Mouse (Mus musculus) heart, postnatal 10 days (tissue): Measurements from ENCODE around the gene Rps11. TPM values are rescaled to one million over a fixed set of nuclear protein-coding genes. Genes with fewer than 3 reads are reported as not detected.

Experiments
- DNase-seq, 2 experiments: peaks; one replicate each; pipeline ENCODE4 v3.0.0; 2021
- intact Hi-C: fragments of 180-260 bp; cut with DNase I; formaldehyde crosslinking; loops from one replicate; pipeline ENCODE4 v1.15.1; 2025
- total RNA-seq, 2 experiments: library from RNA; stranded (reverse); gene quantifications; 2 replicates each; pipeline ENCODE4 v1.2.3; 2021

Gene Rps11
- total RNA-seq, 2 experiments from 2014 or later, result 752 to 773 TPM

DNA sequence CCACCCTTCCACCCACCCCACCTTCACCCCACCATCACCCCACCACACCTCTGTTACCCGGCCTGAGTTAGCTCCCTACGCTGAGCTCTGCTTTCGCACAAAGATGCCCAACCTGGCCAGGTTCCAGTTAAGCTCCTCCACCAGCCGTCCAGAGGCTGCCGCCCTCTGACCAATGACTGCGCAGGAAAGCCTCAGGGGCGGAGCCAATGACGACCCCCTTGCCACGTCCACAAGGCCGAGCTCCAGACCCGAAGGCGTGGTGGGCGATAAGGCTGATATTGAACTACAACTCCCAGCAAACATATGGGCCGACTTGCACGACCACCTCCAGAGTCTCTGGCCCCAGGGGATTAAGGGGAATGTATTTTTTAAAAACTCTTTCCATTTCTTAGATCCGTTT lies 32.2 kb downstream of the Rps11 start, which contains the start of gene Rcn3:
TSS of gene Rcn3 (minus strand) at position 174 of the 400 bp plus-strand sequence.
- intact Hi-C loops, result no loop called here
- DNase-seq, result peak; percentile 92 to 93

DNA sequence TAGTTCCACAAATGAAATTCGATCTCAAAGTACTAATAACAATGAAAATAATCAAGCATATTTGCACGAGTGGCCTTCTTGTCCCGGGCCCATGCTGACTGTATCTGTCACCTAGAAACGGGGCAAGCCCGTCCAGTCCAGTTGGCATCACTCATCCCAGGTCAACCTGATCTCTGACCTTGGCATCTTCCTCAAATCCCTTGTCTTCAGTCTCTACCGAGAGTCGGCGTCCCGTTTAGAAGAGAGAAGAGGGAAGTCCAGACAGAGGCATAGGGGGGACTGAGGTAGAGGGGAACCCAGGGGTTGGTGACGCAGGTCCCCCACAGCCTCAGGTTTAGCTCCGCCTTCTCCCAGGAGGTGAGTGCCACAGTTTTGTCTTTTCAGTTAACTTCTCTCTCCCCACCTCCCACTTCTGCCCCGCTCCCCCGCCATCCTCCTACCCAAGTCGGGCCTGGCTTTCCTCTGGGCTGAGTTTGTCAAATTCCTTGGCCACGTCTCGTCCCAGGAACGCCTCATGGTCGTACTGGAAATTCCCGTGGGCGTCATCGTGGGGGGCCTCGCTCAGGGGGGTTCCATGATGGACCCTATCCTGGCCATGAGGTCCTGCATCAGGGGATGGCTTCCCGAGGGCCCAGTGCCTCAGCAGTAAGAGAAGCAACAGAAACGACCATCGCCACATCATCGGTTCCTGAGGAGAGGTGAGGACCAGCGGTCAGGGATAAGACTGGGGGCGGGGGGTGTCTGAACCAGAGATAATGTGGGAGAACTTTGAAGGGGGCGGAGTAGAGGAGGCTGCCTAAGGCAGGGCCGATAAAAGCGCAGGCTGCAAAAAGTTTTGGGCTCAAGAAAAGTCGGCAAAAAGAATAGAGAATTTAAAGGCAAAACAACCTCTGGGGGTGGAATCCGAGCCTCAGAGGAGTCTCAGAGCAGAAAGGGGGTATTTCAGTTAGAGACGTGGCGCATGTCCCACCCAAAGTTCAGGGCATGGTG lies 32.9 kb downstream of the Rps11 start:
- DNase-seq, result peak; percentile 44 to 70
- intact Hi-C loops, result no loop called here

- DNase-seq, result no peak
- intact Hi-C loops, result no loop called here
Measured at GRCm38 (mm10) chr7:45090251-45090977, 33.8 kb downstream of the Rps11 start.

DNA sequence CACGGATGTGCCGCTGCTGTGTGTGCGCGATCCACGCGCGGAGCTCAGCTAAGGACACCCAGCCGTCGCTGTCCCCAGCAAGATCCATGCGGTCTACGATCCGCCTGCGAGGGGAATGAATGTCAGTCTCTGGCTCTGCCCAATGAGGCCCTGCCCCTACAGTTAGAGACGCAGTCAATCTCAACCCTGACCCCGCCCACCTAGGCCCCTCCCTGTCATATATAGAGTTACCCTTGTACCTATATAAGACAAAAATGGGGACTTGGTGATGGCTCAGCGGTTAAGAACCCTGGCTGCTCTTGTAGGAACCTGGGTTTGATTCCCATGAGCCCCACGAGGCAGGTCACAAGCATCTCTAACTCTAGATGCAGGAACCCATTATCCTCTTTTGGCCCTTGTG lies 35.6 kb downstream of the Rps11 start:
- intact Hi-C loops, result no loop called here
- no peak for DNase-seq

DNA sequence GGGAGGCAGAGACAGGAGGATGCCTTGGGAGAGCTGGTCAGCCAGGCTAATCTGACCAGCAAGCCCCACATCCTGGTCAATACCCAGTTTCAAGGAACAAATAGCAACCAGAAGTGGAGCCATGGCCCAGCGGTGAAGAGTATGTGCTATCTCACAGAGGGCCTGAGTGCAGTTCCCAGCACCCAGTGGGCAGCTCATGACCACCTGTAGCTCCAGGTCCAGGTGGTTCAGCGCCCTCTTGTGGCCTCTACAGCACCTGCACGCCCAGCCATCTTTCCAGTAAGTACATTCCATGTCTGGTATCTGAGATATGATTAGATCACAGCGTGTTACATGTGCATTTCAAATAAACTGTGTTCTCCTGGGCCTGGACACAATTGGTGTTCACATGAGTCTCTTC lies 38.2 kb downstream of the Rps11 start:
- intact Hi-C loops, result no loop called here

DNA sequence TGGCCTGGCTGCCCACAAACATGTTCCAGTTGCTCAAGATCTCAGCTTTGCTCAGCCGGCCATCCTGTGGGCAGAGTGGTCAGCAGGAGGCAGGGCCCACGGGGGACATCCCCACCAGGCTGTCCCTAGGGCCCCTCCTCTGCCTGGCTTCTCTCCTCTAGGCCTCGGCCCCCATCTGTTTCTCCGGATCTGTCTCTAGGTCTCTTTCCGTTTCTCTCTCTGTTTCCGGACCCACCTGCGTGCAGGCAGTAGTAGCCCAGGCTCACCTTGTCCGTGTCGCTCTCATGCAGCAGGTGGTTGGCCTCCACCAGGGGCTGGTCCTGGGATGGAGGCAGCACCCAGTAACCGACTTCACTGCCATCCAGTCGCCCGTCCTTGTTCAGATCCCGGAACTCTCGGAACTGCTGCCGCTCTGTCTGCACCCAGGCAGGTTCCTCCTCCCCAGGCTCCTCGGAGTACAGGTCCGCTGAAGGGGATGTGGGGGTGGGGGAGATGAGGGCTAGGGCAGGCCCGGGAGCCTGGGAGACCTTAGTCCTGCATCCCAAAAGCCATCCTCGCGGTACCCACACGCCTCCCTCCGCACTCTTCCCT lies 40.8 kb downstream of the Rps11 start:
- intact Hi-C loops, result loop anchor here (5.0 kb wide), 2 partner anchors 39 to 214 kb away; partner anchors contain the start of gene Rps11
- DNase-seq, result no peak

More for the DNA sequence above, 38.2 kb downstream of the Rps11 start:
- no peak for DNase-seq

DNA sequence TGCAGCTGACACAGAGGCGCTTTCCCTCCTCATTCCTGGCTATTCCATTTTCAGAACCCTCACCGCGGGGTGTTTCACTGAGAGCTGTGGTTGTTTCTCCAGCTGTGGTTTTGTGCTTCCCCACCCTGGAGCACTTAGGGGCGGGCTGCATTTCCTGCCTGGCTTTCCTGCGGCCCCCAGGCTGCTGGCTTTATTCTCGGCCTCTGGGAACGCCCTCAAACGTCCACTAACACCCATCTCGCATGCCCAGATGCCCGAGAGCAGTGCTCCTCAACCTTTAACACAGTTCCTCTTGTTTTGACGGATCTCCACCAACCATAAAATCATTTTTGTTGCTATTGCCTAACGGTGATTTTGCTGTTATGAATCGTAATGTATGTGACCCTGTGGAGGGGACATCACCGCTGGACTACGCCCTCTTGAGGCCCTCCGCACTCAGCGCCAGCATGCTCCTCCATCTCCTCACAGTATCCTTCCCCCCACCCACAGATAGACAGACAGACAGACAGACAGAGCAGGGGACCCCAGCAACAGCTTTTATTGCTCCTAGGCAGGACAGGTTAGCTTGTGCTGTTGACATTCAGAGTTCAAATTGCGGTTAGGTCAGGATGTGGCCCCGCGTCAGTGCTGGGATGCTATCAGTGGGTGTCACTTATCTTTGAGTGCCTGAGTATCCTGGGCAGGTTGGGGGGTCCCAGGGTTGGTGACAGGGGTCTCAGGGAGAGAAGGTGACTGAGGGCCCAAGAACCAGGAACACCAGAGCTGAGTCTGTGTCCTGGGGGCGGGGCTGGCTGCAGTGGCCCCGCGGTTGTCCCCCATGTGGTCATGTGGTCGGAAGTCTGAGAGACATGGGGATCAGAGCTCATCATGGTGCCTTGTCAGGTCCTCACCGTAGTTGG lies 41.6 kb downstream of the Rps11 start:
- DNase-seq, result peak; percentile 65 to 68
- intact Hi-C loops, result loop anchor here (5.0 kb wide), 2 partner anchors 40 to 215 kb away; partner anchors contain the start of gene Rps11

- no peak for DNase-seq
- intact Hi-C loops, result loop anchor here (5.0 kb wide), 2 partner anchors 41 to 216 kb away; partner anchors contain the start of gene Rps11
Measured at GRCm38 (mm10) chr7:45081016-45081415, 43.2 kb downstream of the Rps11 start.

DNA sequence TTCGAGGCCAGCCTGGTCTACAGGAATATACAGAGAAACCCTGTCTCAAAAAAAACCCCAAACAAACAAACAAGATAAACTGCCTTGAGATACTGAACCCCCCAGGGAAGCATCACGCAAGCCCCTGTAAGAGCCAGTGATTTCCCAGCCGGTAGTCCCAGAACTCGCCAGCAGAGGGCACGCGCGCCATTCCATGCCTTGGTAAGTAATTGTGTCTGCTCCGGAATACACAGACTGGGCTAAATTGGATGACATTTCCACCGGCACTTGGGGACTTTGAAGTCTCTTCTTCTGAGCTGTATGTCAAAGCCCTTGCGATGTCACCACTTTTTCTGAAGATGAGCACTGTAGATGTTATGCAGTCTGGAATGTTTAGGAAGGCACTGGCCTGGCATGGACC lies 44.4 kb downstream of the Rps11 start:
- peak; percentile 93 to 96 for DNase-seq
- intact Hi-C loops, result loop anchor here (2.0 to 5.0 kb wide), 3 partner anchors 42 to 217 kb away; partner anchors contain the start of gene Rps11

DNA sequence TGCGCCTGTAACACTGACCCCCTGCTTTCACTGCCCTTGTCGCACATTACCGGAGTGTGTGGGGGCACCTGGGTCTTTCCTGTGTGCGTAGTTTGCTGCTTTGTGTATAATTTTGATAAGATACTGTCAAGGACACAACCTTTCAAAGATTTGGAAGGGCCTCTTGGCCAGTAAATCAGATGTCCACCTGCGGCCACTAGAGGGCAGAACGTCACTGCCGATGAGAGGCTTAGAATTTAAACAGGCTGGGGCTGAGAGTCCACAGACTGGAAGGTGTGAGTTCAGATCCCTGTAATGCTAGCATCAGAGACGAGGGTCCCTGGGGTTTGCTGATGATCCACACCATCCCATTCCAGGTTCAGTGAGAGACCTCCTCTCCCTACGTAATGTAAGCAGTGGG lies 45.7 kb downstream of the Rps11 start:
- peak; percentile 81 to 86 for DNase-seq
- intact Hi-C loops, result loop anchor here (1.0 to 2.0 kb wide), 2 partner anchors 58 to 120 kb away; partner anchors contain the start of genes Flt3l and Gm45713

DNA sequence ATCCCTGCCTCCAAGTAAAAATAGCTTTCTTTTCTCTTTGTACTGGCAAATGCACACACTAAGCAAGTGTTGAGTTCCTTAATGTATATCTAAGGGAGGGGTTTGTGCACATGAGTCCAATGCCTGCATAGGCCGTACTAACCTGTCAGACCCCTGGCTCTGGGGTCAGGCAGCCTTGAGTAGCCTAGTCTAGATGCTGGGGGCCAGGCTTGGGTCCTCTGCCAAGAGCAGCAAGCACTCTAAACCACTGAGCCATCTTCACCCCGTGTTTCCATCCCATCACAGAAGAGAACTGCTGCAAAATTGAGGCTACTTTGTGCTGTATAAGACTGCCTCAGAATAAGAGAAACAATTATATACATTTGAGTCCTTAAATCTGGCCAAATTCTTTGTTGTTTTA lies 46.4 kb downstream of the Rps11 start:
- intact Hi-C loops, result loop anchor here (1.0 to 2.0 kb wide), 2 partner anchors 58 to 121 kb away; partner anchors contain the start of genes Flt3l and Gm45713
- no peak for DNase-seq

GRCm38 (mm10) chr7:45077322-45077721 lies 46.9 kb downstream of the Rps11 start:
- intact Hi-C loops, result no loop called here
- DNase-seq, result no peak

- intact Hi-C loops, result no loop called here
- no peak for DNase-seq
Measured at GRCm38 (mm10) chr7:45076501-45076900, 47.7 kb downstream of the Rps11 start.

DNA sequence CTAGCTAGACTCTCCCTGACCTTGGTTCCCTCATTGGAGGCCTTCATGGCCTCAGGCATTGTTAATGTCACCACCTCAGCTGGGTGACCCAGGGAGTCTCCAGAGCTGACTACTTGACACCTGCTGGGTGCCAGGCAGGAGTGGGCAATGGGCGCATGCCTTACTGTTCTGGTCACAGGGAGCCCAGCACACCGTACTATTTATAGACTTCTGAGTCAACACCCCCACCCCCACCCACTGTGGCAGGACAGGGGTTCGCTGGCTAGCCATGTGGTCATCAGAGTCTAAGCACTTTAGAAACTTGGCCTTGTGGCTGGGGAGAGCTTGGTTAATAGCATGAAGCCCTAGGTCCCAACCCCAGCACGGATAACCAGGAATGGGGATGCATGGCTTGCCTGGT lies 48.8 kb downstream of the Rps11 start:
- intact Hi-C loops, result no loop called here
- peak; percentile 62 to 69 for DNase-seq

DNA sequence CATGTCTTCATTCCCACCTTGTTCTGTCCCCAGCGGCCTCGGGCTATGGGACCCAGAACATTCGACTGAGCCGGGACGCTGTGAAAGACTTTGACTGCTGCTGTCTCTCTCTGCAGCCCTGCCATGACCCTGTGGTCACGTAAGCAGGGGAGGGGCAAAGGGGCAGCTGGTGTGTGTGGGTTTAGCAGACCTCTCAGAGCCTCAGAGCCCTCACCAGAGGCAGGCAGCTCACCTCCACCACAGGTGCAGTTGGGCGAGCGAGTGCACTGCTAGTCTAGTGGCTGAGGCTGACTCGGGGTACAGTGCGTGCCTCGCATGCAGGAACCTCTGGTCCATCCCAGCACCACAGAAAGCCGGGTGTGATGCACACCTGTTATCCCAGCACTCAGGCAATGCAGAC lies 50.3 kb downstream of the Rps11 start:
- intact Hi-C loops, result no loop called here

DNA sequence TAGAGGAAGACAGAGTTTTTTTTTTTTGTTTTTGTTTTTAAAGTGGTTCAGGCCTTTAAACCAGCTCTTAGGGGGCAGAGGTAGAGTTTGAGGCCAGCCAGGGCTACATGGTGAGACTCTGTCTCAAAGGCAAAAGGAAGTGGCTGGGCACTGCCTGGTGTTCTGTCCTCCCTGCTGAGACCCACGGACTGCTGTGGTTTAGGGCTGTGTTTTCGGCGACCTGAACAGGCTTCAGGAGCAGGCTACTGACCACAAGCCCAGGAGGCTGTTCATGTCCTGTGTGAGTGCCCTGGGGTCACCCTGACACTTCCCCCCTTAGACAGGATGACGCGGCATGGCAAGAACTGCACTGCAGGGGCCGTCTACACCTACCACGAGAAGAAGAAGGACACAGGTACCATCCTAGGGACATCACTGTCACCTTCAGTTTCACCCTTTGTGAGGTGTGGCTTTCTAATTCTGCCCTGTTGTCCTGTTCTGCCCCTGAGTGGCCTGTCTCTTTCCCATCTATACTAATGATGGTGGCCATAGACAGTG lies 51.0 kb downstream of the Rps11 start:
- intact Hi-C loops, result no loop called here
- DNase-seq, result no peak

More for the DNA sequence above, 50.3 kb downstream of the Rps11 start:
- DNase-seq, result no peak
